Mouse (Mus musculus) cerebellum, adult 9-10 months (tissue): Measurements from ENCODE around the gene Otud7b.

Source experiments
- DNase-seq: peaks from one replicate; pipeline ENCODE4 v3.0.0; 2022

Gene Otud7b

GRCm38 (mm10) chr3:96152611-96153010 is 48.3 kb downstream of the Otud7b start:
- DNase-seq: no peak

- DNase-seq: no peak
Measured at GRCm38 (mm10) chr3:96155501-96155900, 51.2 kb downstream of the Otud7b start.

GRCm38 (mm10) chr3:96159820-96160219 is 55.5 kb downstream of the Otud7b start:
- no peak for DNase-seq

- peak; percentile 61 for DNase-seq
Measured at GRCm38 (mm10) chr3:96160222-96160802, 56.0 kb downstream of the Otud7b start.

GRCm38 (mm10) chr3:96160803-96161516 is 56.6 kb downstream of the Otud7b start:
- DNase-seq: peak; percentile 81

- DNase-seq: peak; percentile 57
Measured at GRCm38 (mm10) chr3:96161869-96162840, 57.8 kb downstream of the Otud7b start, which contains the start of gene Mtmr11. Mtmr11 (plus strand) TSS chr3:96162004.

GRCm38 (mm10) chr3:96163040-96163439 is 58.7 kb downstream of the Otud7b start:
- DNase-seq: peak; percentile 36

- no peak for DNase-seq
Measured at GRCm38 (mm10) chr3:96168466-96169158, 64.3 kb downstream of the Otud7b start.

- DNase-seq: no peak
Measured at GRCm38 (mm10) chr3:96170276-96170675, 65.9 kb downstream of the Otud7b start.

- peak; percentile 53 for DNase-seq
Measured at GRCm38 (mm10) chr3:96170976-96171545, 66.7 kb downstream of the Otud7b start.

- DNase-seq: no peak
Measured at GRCm38 (mm10) chr3:96171583-96172196, 67.4 kb downstream of the Otud7b start.

GRCm38 (mm10) chr3:96172197-96173178 is 68.2 kb downstream of the Otud7b start, which contains the start of gene Sf3b4:
Sf3b4 (plus strand) TSS chr3:96172332.
- DNase-seq: peak; percentile 85

- DNase-seq: peak; percentile 20
Measured at GRCm38 (mm10) chr3:96173185-96173584, 68.9 kb downstream of the Otud7b start.

GRCm38 (mm10) chr3:96174042-96174441 is 69.7 kb downstream of the Otud7b start:
- DNase-seq: peak; percentile 53

GRCm38 (mm10) chr3:96175251-96175650 is 70.9 kb downstream of the Otud7b start:
- peak; percentile 29 for DNase-seq

GRCm38 (mm10) chr3:96178427-96178826 is 74.1 kb downstream of the Otud7b start:
- peak; percentile 26 for DNase-seq

- peak; percentile 39 for DNase-seq
Measured at GRCm38 (mm10) chr3:96178902-96179301, 74.6 kb downstream of the Otud7b start.

GRCm38 (mm10) chr3:96179531-96179930 is 75.2 kb downstream of the Otud7b start:
- peak; percentile 76 for DNase-seq

GRCm38 (mm10) chr3:96180727-96181477 is 76.6 kb downstream of the Otud7b start, which contains the start of gene Sv2a:
Sv2a (plus strand) TSS chr3:96181151.
- DNase-seq: peak; percentile 85
